Mouse (Mus musculus) midbrain, embryonic 16.5 days (tissue): ENCODE results near the gene Tarsl2. TPM values are rescaled to one million over a fixed set of nuclear protein-coding genes. Genes with fewer than 3 reads are reported as not detected.

Experiments
- ATAC-seq: fragments of 200-750 bp; cut with Nextera tagmentation; 2 replicates; pipeline ENCODE4 v1.8.0; 2017; ENCODE audit warnings: moderate TSS enrichment
- H3K27ac ChIP-seq: fragments of 300-500 bp; sonication (generic); 2 replicates; pipeline ENCODE4 v1.5.1; 2014; ENCODE audit warnings: mild to moderate bottlenecking, low read length, mixed read lengths
- H3K27me3 ChIP-seq: fragments of 300-500 bp; sonication (generic); 2 replicates; pipeline ENCODE4 v1.6.1; 2014; ENCODE audit warnings: low read depth, low read length, mixed read lengths; ENCODE audit not compliant: control insufficient read depth, insufficient read depth
- H3K36me3 ChIP-seq: fragments of 300-500 bp; sonication (generic); 2 replicates; pipeline ENCODE4 v1.6.1; 2014; ENCODE audit warnings: mild to moderate bottlenecking, low read length, moderate library complexity, mixed read lengths; ENCODE audit not compliant: control insufficient read depth, insufficient read depth
- H3K4me1 ChIP-seq: fragments of 300-500 bp; sonication (generic); 2 replicates; pipeline ENCODE4 v1.6.1; 2014; ENCODE audit warnings: mild to moderate bottlenecking, low read length, mixed read lengths; ENCODE audit not compliant: control insufficient read depth, insufficient read depth
- H3K4me2 ChIP-seq: fragments of 300-500 bp; sonication (generic); 2 replicates; pipeline ENCODE4 v1.6.1; 2014; ENCODE audit warnings: mild to moderate bottlenecking, low read length, mixed read lengths
- H3K4me3 ChIP-seq: fragments of 300-500 bp; sonication (generic); 2 replicates; pipeline ENCODE4 v1.5.1; 2014; ENCODE audit warnings: low read depth, mild to moderate bottlenecking, low read length, moderate library complexity, mixed read lengths
- H3K9ac ChIP-seq: fragments of 300-500 bp; sonication (generic); 2 replicates; pipeline ENCODE4 v1.6.1; 2014; ENCODE audit warnings: low read depth, low read length, mixed read lengths
- H3K9me3 ChIP-seq: fragments of 300-500 bp; sonication (generic); replicated peaks from 2 replicates; pipeline ENCODE4 v1.6.1; 2014; ENCODE audit warnings: mild to moderate bottlenecking, low read length, mixed read lengths; ENCODE audit not compliant: control insufficient read depth, poor library complexity, severe bottlenecking
- WGBS: fragments of 180-500 bp; shearing (Covaris S2); extraction: QIAGEN DNeasy Blood & Tissue Kit; methylation state at CpG from one replicate; pipeline ENCODE4 v1.1.7; 2014; 5-methylcytosine and 5-hydroxymethylcytosine counted together
- polyA plus RNA-seq: library from polyadenylated mRNA; unstranded; fragments of >200 nt; fragmentation: Nextera tagmentation; extraction: Ambion mirVana; gene quantifications from 2 replicates; pipeline ENCODE4 v1.2.1, GENCODE M21; 2015

Tarsl2 gene
- polyA plus RNA-seq, 1 experiment from 2014 or later = 19.2 TPM

- no peaks in the 10 kb centered on the region for H3K27me3 ChIP-seq
- no peak for ATAC-seq
- 87% methylated on average over 3 of the region's 3 CpGs for WGBS
- no peaks in the 10 kb centered on the region for H3K9me3 ChIP-seq
- no peak overlapping the region for H3K4me3 ChIP-seq
- H3K36me3 ChIP-seq = no peaks in the 10 kb centered on the region
- no peaks in the 10 kb centered on the region; the same call in 1 of the 2 replicates for H3K4me1 ChIP-seq
- H3K4me2 ChIP-seq = no peak overlapping the region
- no peak overlapping the region for H3K9ac ChIP-seq
- H3K27ac ChIP-seq = no peak overlapping the region
Observed at GRCm38 (mm10) chr7:65623330-65623729, 21.4 kb upstream of the Tarsl2 start.

- 55% methylated on average over 2 of the region's 2 CpGs for WGBS
- H3K4me1 ChIP-seq = no peaks in the 10 kb centered on the region
- H3K36me3 ChIP-seq = no peaks in the 10 kb centered on the region
- ATAC-seq = no peak
- no peak overlapping the region for H3K4me2 ChIP-seq
- H3K9me3 ChIP-seq = no peaks in the 10 kb centered on the region
- no peaks in the 10 kb centered on the region for H3K27me3 ChIP-seq
- H3K27ac ChIP-seq = no peak overlapping the region
- H3K4me3 ChIP-seq = no peak overlapping the region
- no peak overlapping the region for H3K9ac ChIP-seq
Observed at GRCm38 (mm10) chr7:65625528-65625927, 19.2 kb upstream of the Tarsl2 start.

DNA sequence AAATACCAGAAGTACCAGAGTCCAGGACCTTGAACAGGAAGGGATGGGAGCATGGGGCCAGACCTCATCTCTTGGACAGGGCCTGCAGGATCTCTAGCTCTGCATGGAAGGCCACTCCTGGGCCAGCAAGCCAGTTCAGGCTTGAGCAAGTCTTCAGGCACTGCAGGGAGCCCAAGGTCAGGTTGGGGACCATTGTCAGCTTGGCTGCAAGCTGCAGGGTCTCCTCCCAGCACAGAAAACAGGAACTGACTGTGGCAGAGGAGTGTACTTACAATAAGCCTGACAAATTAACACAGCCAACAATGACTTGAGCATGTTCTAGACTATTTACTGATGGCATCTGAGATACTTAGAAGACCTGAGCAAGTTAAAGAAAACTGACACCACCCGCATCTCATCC, 14.9 kb upstream of the Tarsl2 start:
- Histone ChIP-seq H3K4me1 (no peaks in the 10 kb centered on the region), H3K4me2 (no peak overlapping the region), H3K27me3 (peaks cover 5% of the 10 kb centered on the region; the same call in 1 of the 2 replicates), H3K9ac (no peak overlapping the region), H3K4me3 (no peak overlapping the region), H3K27ac (no peak overlapping the region), H3K9me3 (no peaks in the 10 kb centered on the region), H3K36me3 (no peaks in the 10 kb centered on the region)
- no peak for ATAC-seq
- WGBS = 94% methylated on average over 1 of the region's 1 CpGs

- Histone ChIP-seq H3K27ac (no peak overlapping the region), H3K27me3 (peaks cover 5% of the 10 kb centered on the region; the same call in 1 of the 2 replicates), H3K4me3 (no peak overlapping the region), H3K9ac (no peak overlapping the region), H3K9me3 (no peaks in the 10 kb centered on the region), H3K4me1 (no peaks in the 10 kb centered on the region), H3K4me2 (no peak overlapping the region), H3K36me3 (no peaks in the 10 kb centered on the region)
- WGBS = 58% methylated on average over 5 of the region's 5 CpGs
- no peak for ATAC-seq
Observed at GRCm38 (mm10) chr7:65630661-65631060, 14.0 kb upstream of the Tarsl2 start.

GRCm38 (mm10) chr7:65635831-65636230, 8.9 kb upstream of the Tarsl2 start:
- Histone ChIP-seq H3K9me3 (no peaks in the 10 kb centered on the region), H3K4me3 (no peak overlapping the region), H3K27ac (no peak overlapping the region), H3K27me3 (peaks cover 5% of the 10 kb centered on the region; the same call in 1 of the 2 replicates), H3K4me1 (no peaks in the 10 kb centered on the region), H3K4me2 (no peak overlapping the region), H3K36me3 (no peaks in the 10 kb centered on the region), H3K9ac (no peak overlapping the region)
- 80% methylated on average over 6 of the region's 6 CpGs for WGBS
- ATAC-seq = no peak

- WGBS = 32% methylated on average over 7 of the region's 7 CpGs
Observed at GRCm38 (mm10) chr7:65636356-65636880, 8.3 kb upstream of the Tarsl2 start.

GRCm38 (mm10) chr7:65638170-65638770, 6.4 kb upstream of the Tarsl2 start:
- no peak overlapping the region for H3K4me3 ChIP-seq
- H3K9ac ChIP-seq = no peak overlapping the region
- WGBS = 55% methylated on average over 7 of the region's 7 CpGs
- H3K9me3 ChIP-seq = no peaks in the 10 kb centered on the region
- H3K4me2 ChIP-seq = no peak overlapping the region
- no peaks in the 10 kb centered on the region for H3K4me1 ChIP-seq
- peaks cover 5% of the 10 kb centered on the region for H3K27me3 ChIP-seq
- H3K36me3 ChIP-seq = no peaks in the 10 kb centered on the region
- ATAC-seq = peak; percentile 46; the same call in 1 of the 2 replicates
- H3K27ac ChIP-seq = no peak overlapping the region

More at GRCm38 (mm10) chr7:65636356-65636880, 8.3 kb upstream of the Tarsl2 start:
- Histone ChIP-seq H3K36me3 (no peaks in the 10 kb centered on the region), H3K4me3 (no peak overlapping the region), H3K27ac (no peak overlapping the region), H3K4me1 (no peaks in the 10 kb centered on the region), H3K4me2 (no peak overlapping the region), H3K27me3 (peaks cover 5% of the 10 kb centered on the region), H3K9ac (no peak overlapping the region), H3K9me3 (no peaks in the 10 kb centered on the region)
- ATAC-seq = no peak

- WGBS = 82% methylated on average over 6 of the region's 6 CpGs
- Histone ChIP-seq H3K4me3 (no peak overlapping the region), H3K4me1 (peaks cover 3% of the 10 kb centered on the region; the same call in 1 of the 2 replicates), H3K36me3 (no peaks in the 10 kb centered on the region), H3K4me2 (no peak overlapping the region), H3K9ac (no peak overlapping the region), H3K9me3 (no peaks in the 10 kb centered on the region), H3K27ac (no peak overlapping the region), H3K27me3 (no peaks in the 10 kb centered on the region; the same call in 1 of the 2 replicates)
- no peak for ATAC-seq
Observed at GRCm38 (mm10) chr7:65639821-65640382, 4.8 kb upstream of the Tarsl2 start.

GRCm38 (mm10) chr7:65640672-65641071, 4.0 kb upstream of the Tarsl2 start:
- no peak for ATAC-seq
- WGBS = 87% methylated on average over 6 of the region's 6 CpGs
- H3K9ac ChIP-seq = no peak overlapping the region

More at GRCm38 (mm10) chr7:65640672-65641071, 4.0 kb upstream of the Tarsl2 start:
- Histone ChIP-seq H3K27me3 (no peaks in the 10 kb centered on the region; the same call in 1 of the 2 replicates), H3K36me3 (no peaks in the 10 kb centered on the region), H3K4me1 (peaks cover 3% of the 10 kb centered on the region; the same call in 1 of the 2 replicates), H3K4me2 (no peak overlapping the region), H3K4me3 (no peak overlapping the region), H3K9me3 (no peaks in the 10 kb centered on the region), H3K27ac (no peak overlapping the region)
